Mouse (Mus musculus) heart, postnatal 0 days (tissue): ENCODE measurements around the gene C1ra. TPM values are rescaled to one million over a fixed set of nuclear protein-coding genes. Genes with fewer than 3 reads are reported as not detected.
A peak's percentile ranks its signal among the peaks of the same experiment; 100 is the strongest.

Experiments used
- ATAC-seq: fragments of 200-750 bp; cut with Nextera tagmentation; 2 replicates; pipeline ENCODE4 v1.8.0; 2017; ENCODE audit warnings: low read depth, moderate number of reproducible peaks, moderate library complexity; ENCODE audit not compliant: insufficient read depth
- DNase-seq: peaks from one replicate; pipeline ENCODE4 v3.0.0-alpha.2; 2016; ENCODE audit warnings: low spot score
- H3K27ac ChIP-seq: fragments of 300-500 bp; sonication (generic); 2 replicates; pipeline ENCODE4 v1.5.1; 2014; ENCODE audit warnings: low read depth, mild to moderate bottlenecking
- H3K27me3 ChIP-seq: fragments of 300-500 bp; sonication (generic); 2 replicates; pipeline ENCODE4 v1.6.1; 2014; ENCODE audit warnings: low read length, mixed read lengths; ENCODE audit not compliant: control insufficient read depth, insufficient read depth
- H3K36me3 ChIP-seq: fragments of 300-500 bp; sonication (generic); replicated peaks from 2 replicates; pipeline ENCODE4 v1.6.1; 2014; ENCODE audit warnings: low read length, mixed read lengths; ENCODE audit not compliant: control insufficient read depth, insufficient read depth
- H3K4me1 ChIP-seq: fragments of 300-500 bp; sonication (generic); 2 replicates; pipeline ENCODE4 v1.6.1; 2014; ENCODE audit warnings: antibody characterized with exemption; ENCODE audit not compliant: control insufficient read depth, insufficient read depth
- H3K4me2 ChIP-seq: fragments of 300-500 bp; sonication (generic); 2 replicates; pipeline ENCODE4 v1.6.1; 2014; ENCODE audit warnings: low read depth, mild to moderate bottlenecking, low read length, moderate library complexity
- H3K4me3 ChIP-seq: fragments of 300-500 bp; sonication (generic); 2 replicates; pipeline ENCODE4 v1.5.1; 2014; ENCODE audit warnings: low read depth, low read length
- H3K9ac ChIP-seq: fragments of 300-500 bp; sonication (generic); replicated peaks from 2 replicates; pipeline ENCODE4 v1.6.1; 2014; ENCODE audit warnings: low read depth, low read length, mixed read lengths
- H3K9me3 ChIP-seq: fragments of 300-500 bp; sonication (generic); replicated peaks from 2 replicates; pipeline ENCODE4 v1.6.1; 2016; ENCODE audit warnings: low read length; ENCODE audit not compliant: control insufficient read depth
- CTCF ChIP-seq: IDR thresholded peaks from 2 replicates; pipeline ENCODE4 v1.5.1; 2016; ENCODE audit warnings: antibody characterized with exemption, control low read depth, low read depth
- EP300 ChIP-seq: IDR thresholded peaks from 2 replicates; pipeline ENCODE4 v1.6.1; 2016; ENCODE audit warnings: antibody characterized with exemption, low read depth
- WGBS: fragments of 180-500 bp; shearing (Covaris S2); extraction: QIAGEN DNeasy Blood & Tissue Kit; methylation state at CpG from one replicate; pipeline ENCODE4 v1.1.7; 2014; 5-methylcytosine and 5-hydroxymethylcytosine counted together
- polyA plus RNA-seq: library from polyadenylated mRNA; unstranded; fragments of >200 nt; fragmentation: Nextera tagmentation; extraction: Ambion mirVana; gene quantifications from 2 replicates; pipeline ENCODE4 v1.2.1, GENCODE M21; 2015
- total RNA-seq: library from RNA; depleted of rRNA; stranded (reverse); fragments of >200 nt; gene quantifications from 2 replicates; pipeline ENCODE4 v1.2.3, GENCODE M21; 2014; ENCODE audit warnings: low replicate concordance

The C1ra gene
- total and polyA plus RNA-seq, 2 experiments from 2014 or later, result 3.1 to 11.1 TPM

DNA sequence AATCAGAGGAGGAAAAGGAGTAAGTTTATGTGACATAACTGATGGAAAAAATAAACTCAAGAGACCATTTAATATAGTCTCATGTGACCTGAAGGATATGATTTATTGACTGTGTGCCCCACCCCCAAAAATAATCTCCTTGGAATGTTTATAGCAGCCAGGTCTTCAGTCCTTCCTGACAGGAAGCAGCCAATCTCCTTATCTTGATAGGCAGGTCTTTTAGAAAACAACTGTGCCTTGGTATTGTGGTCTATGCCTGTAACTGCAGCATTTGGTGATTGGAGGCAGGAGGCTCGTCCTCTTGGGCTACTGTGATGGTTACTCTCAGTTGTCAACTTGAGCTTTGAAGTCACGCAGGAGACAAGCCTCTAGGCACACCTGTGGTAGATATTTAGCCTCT, 24.7 kb upstream of the C1ra start:
- no peak overlapping the region for H3K27ac ChIP-seq
- H3K4me3 ChIP-seq, result no peak overlapping the region
- 50% methylated on average over 2 of the region's 2 CpGs for WGBS
- no peaks in the 10 kb centered on the region for H3K36me3 ChIP-seq
- ATAC-seq (no peak), DNase-seq (no peak)
- H3K4me2 ChIP-seq, result no peak overlapping the region
- no peaks in the 10 kb centered on the region for H3K4me1 ChIP-seq
- no peak overlapping the region for H3K9ac ChIP-seq
- no peaks in the 10 kb centered on the region for H3K9me3 ChIP-seq
- H3K27me3 ChIP-seq, result no peaks in the 10 kb centered on the region
- TF ChIP-seq EP300, result no peak
- TF ChIP-seq CTCF, result no peak

DNA sequence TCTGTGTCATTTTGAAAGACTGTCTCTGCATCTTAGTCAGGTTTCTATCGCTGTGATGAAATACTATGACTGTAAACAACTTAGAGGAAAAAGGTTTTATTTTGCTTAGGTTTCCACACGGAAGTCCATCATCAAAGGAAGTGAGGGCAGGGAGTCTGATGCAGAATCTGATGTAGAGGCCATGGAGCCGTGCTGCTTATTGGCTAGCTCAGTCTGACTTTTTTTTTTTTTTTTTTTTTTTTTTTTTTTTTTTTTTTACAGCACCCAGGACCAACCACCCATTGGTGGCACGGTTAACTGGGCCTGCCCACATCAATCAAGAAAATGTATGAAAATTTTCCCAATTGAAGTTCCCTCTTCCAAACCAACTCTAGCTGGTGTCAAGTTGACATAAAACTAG, 23.3 kb upstream of the C1ra start:
- no peak overlapping the region for H3K4me2 ChIP-seq
- no peak overlapping the region for H3K9ac ChIP-seq
- H3K27ac ChIP-seq, result no peak overlapping the region
- H3K9me3 ChIP-seq, result no peaks in the 10 kb centered on the region
- no peaks in the 10 kb centered on the region for H3K36me3 ChIP-seq
- H3K4me3 ChIP-seq, result no peak overlapping the region
- no peak for ATAC-seq
- TF ChIP-seq EP300 (no peak), CTCF (no peak)
- no peak for DNase-seq
- no peaks in the 10 kb centered on the region for H3K4me1 ChIP-seq
- H3K27me3 ChIP-seq, result no peaks in the 10 kb centered on the region
- WGBS, result 71% methylated on average over 4 of the region's 4 CpGs

GRCm38 (mm10) chr6:124491427-124491826, 20.8 kb upstream of the C1ra start:
- H3K27ac ChIP-seq, result no peak overlapping the region
- WGBS, result 66% methylated on average over 6 of the region's 6 CpGs

GRCm38 (mm10) chr6:124492842-124493561, 19.2 kb upstream of the C1ra start, which contains the start of gene C1rl:
Gene C1rl, plus strand, starts transcription at chr6:124493113.
- DNase-seq, result peak; percentile 84
- peak within 1 kb of the TSS; percentile 7; the same call in 1 of the 2 replicates for H3K27ac ChIP-seq

More at GRCm38 (mm10) chr6:124491427-124491826, 20.8 kb upstream of the C1ra start:
- no peak overlapping the region for H3K4me2 ChIP-seq
- no peaks in the 10 kb centered on the region for H3K4me1 ChIP-seq
- no peaks in the 10 kb centered on the region for H3K27me3 ChIP-seq
- H3K4me3 ChIP-seq, result no peak overlapping the region
- no peak for DNase-seq
- ATAC-seq, result no peak
- H3K9me3 ChIP-seq, result no peaks in the 10 kb centered on the region
- no peaks in the 10 kb centered on the region for H3K36me3 ChIP-seq
- no peak overlapping the region for H3K9ac ChIP-seq
- TF ChIP-seq EP300, result no peak
- no peak for TF ChIP-seq CTCF

DNA sequence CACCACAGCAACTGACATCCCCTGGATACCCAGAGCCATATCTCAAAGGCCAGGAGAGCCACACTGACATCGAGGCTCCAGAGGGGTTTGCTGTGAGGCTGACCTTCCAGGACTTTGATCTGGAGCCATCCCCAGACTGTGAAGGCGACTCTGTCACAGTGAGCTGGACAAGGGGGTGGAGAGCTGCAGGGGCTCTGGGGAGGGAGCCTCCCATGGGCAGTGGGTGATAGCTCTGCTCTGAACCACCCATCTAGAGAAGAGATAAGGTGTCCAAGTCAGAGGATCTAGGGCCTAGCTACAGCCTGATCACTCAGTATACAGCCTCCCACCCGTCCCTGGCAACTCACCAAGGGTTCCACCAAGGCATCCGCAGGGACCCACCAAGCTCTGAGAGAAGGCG, 18.3 kb upstream of the C1ra start:
- H3K36me3 ChIP-seq, result no peaks in the 10 kb centered on the region
- no peaks in the 10 kb centered on the region for H3K27me3 ChIP-seq
- H3K4me2 ChIP-seq, result no peak overlapping the region
- H3K9ac ChIP-seq, result no peak overlapping the region
- H3K4me3 ChIP-seq, result no peak overlapping the region
- DNase-seq, result no peak
- no peak for ATAC-seq
- no peaks in the 10 kb centered on the region for H3K4me1 ChIP-seq
- H3K9me3 ChIP-seq, result no peaks in the 10 kb centered on the region
- no peak for TF ChIP-seq EP300
- no peak for TF ChIP-seq CTCF
- 69% methylated on average over 5 of the region's 5 CpGs for WGBS
- 0 out of 2 replicates have a peak overlapping the region, but pooled peaks have one; percentile 7 for H3K27ac ChIP-seq

More at GRCm38 (mm10) chr6:124492842-124493561, 19.2 kb upstream of the C1ra start, which contains the start of gene C1rl:
- TF ChIP-seq CTCF (peak; percentile 73), EP300 (no peak)
- 32% methylated on average over 4 of the region's 4 CpGs for WGBS
- no peak within 1 kb of the TSS for H3K4me3 ChIP-seq
- no peak within 1 kb of the TSS for H3K4me2 ChIP-seq
- ATAC-seq, result peak; percentile 91
- H3K27me3 ChIP-seq, result no peaks in the 10 kb centered on the region
- no peaks in the 10 kb centered on the region for H3K36me3 ChIP-seq
- H3K9ac ChIP-seq, result no peak within 1 kb of the TSS
- H3K4me1 ChIP-seq, result no peaks in the 10 kb centered on the region
- H3K9me3 ChIP-seq, result no peaks in the 10 kb centered on the region
